Mouse (Mus musculus) layer of hippocampus, postnatal 10 days (tissue): ENCODE results near the gene Ubr3. TPM values are rescaled to one million over a fixed set of nuclear protein-coding genes. Genes with fewer than 3 reads are reported as not detected.
"Not testable (repeated sequence)": the region's sequence is repeated elsewhere in the genome, so short reads cannot be mapped to it uniquely, and the experiment has no call there.

Experiments
- DNase-seq, 2 experiments: peaks; one replicate each; pipeline ENCODE4 v3.0.0; 2021; ENCODE audit warnings: low spot score in 2 of 2
- total RNA-seq, 2 experiments: library from RNA; stranded (reverse); gene quantifications; 2 replicates each; pipeline ENCODE4 v1.2.3; 2021

Gene Ubr3
- total RNA-seq, 2 experiments from 2014 or later = 125 to 134 TPM

DNA sequence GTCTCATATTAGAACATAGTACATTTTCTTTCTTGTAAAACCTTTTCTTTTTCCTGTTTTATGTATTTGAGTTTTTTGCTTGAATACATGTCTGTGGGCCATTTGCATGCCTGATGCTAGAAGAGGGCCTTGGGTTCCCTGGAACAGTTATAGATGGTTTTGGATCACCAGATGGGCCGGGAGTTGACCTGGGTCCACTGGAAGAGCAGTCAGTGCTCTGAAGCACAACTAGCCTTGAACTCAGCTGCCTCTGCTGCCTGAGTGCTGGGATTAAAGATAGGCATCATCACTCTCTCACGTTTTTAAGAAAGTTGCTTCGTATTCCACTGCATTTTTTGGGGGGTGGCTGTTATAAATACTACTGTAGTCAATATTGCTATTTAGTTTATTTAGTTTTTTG, 6.5 kb downstream of the Ubr3 start:
- no peak for DNase-seq

GRCm38 (mm10) chr2:69907394-69907793, 10.3 kb downstream of the Ubr3 start:
- DNase-seq = not testable (repeated sequence)

GRCm38 (mm10) chr2:69912801-69913200, 15.8 kb downstream of the Ubr3 start:
- DNase-seq = no peak

- no peak for DNase-seq
Measured at GRCm38 (mm10) chr2:69917301-69917700, 20.3 kb downstream of the Ubr3 start.

- no peak for DNase-seq
Measured at GRCm38 (mm10) chr2:69924943-69925342, 27.9 kb downstream of the Ubr3 start.

DNA sequence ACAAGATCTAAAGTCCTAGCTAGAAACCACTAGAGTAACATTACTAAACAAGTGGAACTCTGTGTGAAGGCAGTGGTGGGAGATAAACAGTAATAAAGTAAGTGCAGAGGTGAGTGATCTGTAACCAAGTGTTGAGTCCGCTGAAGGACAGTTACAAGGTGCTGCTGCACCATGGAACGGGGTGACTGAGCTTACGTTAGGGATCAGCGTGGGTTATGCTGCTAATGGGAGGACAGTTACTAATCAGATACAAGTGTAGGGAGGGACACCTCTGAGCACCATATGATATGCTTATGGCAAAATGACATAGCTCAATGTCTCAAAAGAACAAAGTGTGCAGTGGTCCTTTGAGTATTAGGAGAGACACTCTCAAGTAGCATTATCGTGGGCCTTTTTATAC, 39.3 kb downstream of the Ubr3 start:
- DNase-seq = no peak

DNA sequence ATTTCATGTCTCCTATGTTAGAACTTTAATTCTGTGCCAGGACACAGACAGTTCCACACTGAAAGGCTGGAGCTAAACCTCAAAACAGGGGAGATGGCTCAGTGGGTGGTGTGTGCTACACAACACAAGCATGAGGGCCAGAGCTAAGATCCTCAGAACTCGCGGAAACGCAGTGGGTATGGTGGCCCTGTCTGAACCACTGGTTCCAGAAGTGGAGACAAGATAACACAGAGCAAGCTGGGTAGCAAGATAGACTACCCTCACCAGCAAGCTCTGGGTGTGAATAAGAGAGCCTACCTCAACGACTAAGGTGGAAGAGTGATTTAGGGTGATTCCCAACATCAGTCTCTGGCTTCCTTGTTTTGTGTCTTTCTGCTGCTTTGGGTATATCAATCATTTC, 42.2 kb downstream of the Ubr3 start:
- DNase-seq = no peak

- DNase-seq = no peak
Measured at GRCm38 (mm10) chr2:69939649-69940048, 42.6 kb downstream of the Ubr3 start.

- DNase-seq = no peak
Measured at GRCm38 (mm10) chr2:69941391-69942030, 44.5 kb downstream of the Ubr3 start.

- no peak for DNase-seq
Measured at GRCm38 (mm10) chr2:69952849-69953248, 55.8 kb downstream of the Ubr3 start.

GRCm38 (mm10) chr2:69955635-69956034, 58.6 kb downstream of the Ubr3 start:
- DNase-seq = no peak

- no peak for DNase-seq
Measured at GRCm38 (mm10) chr2:69957622-69958021, 60.6 kb downstream of the Ubr3 start.

DNA sequence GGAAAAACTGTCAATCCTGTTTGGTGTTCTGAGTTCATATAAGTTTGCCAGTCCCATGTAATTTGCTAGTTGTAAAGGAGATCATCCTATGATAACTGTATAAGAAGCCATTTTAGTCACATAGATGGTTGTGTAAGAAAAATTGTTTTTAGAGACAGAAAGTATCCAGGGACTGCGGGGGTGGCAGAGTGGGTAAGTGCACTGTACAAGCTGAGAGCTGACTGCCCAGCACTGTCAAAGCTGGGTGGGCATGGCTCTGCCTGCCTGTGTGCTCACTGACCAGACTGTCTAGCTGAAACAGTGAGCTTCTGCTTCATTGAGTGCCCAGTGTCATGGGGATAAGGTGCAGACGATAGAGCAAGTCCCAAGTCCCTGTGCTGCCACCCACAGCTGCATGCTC, 77.8 kb downstream of the Ubr3 start:
- DNase-seq = no peak

DNA sequence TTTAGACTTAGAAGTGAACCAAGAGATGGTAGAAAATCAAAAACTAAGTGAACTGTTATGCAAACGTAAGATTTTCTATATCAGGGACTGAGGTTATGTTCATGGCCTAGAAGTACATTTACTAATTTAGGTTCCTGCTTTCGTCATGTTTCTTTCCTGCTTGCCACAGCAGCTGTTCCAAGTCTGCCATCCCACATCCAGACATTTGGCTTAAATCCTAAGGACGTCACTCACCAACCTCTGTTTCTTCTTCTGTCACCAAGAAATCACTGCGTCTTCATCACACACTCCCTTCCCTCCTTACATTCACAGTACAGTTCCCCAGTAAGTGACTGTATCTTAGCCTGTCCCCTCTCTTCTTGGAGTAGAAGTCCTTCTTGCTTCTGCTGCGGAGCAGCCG, 92.2 kb downstream of the Ubr3 start:
- no peak for DNase-seq

- no peak for DNase-seq
Measured at GRCm38 (mm10) chr2:69990647-69991046, 93.6 kb downstream of the Ubr3 start.

- not testable (repeated sequence) for DNase-seq
Measured at GRCm38 (mm10) chr2:69994082-69994736, 97.2 kb downstream of the Ubr3 start.

DNA sequence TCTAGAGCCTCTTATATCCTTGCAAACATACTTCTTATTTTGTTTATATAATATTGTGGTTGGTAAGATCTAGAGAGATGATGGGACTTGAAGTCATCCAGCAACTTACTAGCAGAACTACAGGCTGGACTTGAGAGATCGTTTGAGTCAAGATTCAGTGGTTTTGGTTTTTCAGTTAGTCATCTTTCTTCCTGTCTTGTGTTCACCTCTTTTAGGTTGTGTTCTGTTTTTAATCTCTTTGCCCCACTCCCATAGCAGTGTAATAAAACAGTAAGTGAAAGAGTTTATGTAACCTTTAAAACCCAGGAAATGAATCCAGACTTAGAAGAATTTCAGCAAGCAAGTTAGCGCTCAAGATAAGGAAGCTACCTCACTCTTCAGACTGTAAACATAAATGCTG, 97.7 kb downstream of the Ubr3 start:
- no peak for DNase-seq

DNA sequence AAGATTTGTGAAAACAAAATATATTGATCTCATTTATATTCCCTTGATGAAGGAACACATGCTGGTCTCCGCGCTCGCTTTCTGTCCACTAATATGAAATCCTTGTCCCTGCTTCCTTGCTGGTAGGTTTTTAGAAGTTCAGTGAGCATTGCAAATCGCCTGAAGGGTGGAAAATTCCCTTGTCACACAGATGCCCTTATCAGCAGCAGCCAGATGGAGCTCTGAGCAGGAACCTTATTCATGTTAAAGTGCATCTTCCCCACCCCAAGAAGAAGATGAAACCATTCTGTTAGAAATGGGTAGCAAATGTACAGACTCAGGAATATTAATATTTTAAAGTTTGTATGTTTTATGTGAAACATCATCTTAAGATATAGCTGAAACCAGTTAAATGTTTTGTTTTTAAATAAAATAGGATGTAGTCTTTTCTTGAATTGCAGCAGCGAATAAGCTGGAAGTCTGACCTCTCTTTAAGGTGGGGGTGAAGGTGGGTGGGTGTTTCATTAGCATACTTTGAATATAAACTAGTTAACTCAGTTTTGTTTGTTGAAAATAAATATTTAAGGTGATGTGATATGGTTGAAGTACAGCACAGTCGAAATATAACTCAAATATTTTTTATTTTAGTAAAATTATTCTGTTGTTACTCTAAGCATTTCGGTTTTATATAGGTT, 102.2 kb downstream of the Ubr3 start:
- DNase-seq = no peak

DNA sequence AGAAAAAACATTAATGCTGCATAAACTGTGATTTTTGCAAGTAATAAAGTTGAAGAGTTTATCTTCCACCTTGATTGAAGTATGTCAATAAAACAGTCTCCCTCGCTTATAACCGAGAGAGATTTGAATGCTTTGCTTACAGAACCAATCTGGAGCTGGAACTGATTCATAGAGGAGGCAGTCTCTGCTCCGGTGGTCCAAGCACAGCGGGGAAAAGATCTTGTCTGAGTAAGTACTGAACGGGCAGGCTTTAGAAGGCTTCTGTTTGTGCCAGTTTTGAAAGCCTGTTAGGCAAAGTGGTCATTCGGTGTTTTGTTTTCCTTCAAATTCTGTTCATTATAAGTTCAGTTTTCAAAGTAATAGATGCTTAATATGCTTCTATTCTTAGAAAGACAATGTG, 103.3 kb downstream of the Ubr3 start:
- no peak for DNase-seq

DNA sequence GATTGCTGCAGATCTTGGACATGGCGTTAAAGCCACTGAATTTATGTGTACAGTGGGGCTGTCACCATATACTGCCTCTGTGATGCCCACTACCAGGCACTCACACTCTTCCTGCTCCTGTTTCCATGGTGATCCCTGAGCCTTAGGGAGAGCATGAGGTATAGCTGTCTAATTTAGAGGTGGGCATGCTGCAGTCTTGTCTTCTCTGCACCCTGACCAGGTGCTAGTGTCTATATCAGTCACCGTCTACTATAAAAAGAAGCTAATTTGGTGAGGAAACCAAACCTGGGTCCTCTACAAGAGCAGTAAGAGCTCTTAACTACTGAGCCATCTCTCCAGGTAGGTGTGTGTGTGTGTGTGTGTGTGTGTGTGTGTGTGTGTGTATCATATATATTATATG, 109.4 kb downstream of the Ubr3 start:
- DNase-seq = no peak

DNA sequence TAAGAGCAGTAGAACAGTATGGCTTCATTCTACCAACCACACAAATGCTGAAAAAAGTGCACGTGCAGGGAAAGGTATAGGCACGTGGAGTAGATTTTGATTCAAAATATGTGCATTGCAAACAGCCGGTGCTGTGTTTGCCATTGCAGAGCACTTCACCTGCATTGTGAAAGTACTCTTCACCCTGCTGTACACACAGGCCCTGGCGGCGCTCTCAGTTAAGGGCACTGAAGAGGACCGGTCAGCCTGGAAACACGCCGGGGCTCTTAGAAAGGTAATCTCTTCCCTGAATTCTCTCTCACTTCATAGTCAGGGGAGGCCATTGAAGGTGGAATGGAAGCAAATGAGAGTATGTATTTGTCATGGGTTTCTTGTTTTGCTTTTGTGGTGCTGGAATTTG, 115.9 kb downstream of the Ubr3 start:
- no peak for DNase-seq

DNA sequence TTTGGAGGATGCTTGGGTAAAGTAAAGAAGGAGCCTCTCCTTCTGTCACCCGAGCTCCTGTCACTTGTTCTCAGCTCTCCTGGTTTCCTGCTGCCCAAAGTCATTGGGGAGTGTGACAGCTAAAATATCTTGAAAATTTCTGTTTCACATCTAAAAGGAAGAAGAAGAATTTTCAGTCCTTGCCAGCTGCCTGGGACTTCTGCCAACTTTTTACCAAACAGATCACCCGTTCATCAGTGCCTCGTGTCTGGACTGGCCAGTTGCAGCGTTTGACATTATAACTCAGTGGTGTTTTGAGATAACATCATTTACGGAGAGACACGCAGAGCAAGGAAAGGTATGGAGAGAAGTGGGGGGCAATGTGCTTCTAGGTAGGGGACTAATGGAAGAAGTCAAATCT, 121.2 kb downstream of the Ubr3 start:
- peak; percentile 37 to 52 for DNase-seq

- no peak for DNase-seq
Measured at GRCm38 (mm10) chr2:70024454-70024853, 127.4 kb downstream of the Ubr3 start.
